Mouse (Mus musculus) small intestine, adult 2 months (tissue): ENCODE data around the gene Cps1.

Experiments
- CTCF ChIP-seq: fragments of 200-500 bp; IDR thresholded peaks from 2 replicates; pipeline ENCODE4 v1.5.1; 2012; ENCODE audit warnings: low read depth, mild to moderate bottlenecking, control low read depth, inconsistent platforms, low read length, moderate library complexity, mixed read lengths; ENCODE audit not compliant: insufficient replicate concordance, insufficient read length; ENCODE audit errors: extremely low read depth
- POLR2A ChIP-seq: fragments of 200-500 bp; IDR thresholded peaks from 2 replicates; pipeline ENCODE4 v1.6.1; 2012; ENCODE audit warnings: low read depth, mild to moderate bottlenecking, control low read depth, inconsistent platforms, low read length, moderate library complexity

GRCm38 (mm10) chr1:67184134-67184533 is 61.3 kb downstream of the Cps1 start:
- no peak for TF ChIP-seq CTCF
- no peak for TF ChIP-seq POLR2A
